Mouse (Mus musculus) heart, postnatal 0 days (tissue): ENCODE data around the gene St3gal3. TPM values are rescaled to one million over a fixed set of nuclear protein-coding genes. Genes with fewer than 3 reads are reported as not detected.

ENCODE experiments used
- ATAC-seq: fragments of 200-750 bp; cut with Nextera tagmentation; 2 replicates; pipeline ENCODE4 v1.8.0; 2017; ENCODE audit warnings: low read depth, moderate number of reproducible peaks, moderate library complexity; ENCODE audit not compliant: insufficient read depth
- DNase-seq: peaks from one replicate; pipeline ENCODE4 v3.0.0-alpha.2; 2016; ENCODE audit warnings: low spot score
- H3K27ac ChIP-seq: fragments of 300-500 bp; sonication (generic); 2 replicates; pipeline ENCODE4 v1.5.1; 2014; ENCODE audit warnings: low read depth, mild to moderate bottlenecking
- H3K27me3 ChIP-seq: fragments of 300-500 bp; sonication (generic); 2 replicates; pipeline ENCODE4 v1.6.1; 2014; ENCODE audit warnings: low read length, mixed read lengths; ENCODE audit not compliant: control insufficient read depth, insufficient read depth
- H3K36me3 ChIP-seq: fragments of 300-500 bp; sonication (generic); replicated peaks from 2 replicates; pipeline ENCODE4 v1.6.1; 2014; ENCODE audit warnings: low read length, mixed read lengths; ENCODE audit not compliant: control insufficient read depth, insufficient read depth
- H3K4me1 ChIP-seq: fragments of 300-500 bp; sonication (generic); 2 replicates; pipeline ENCODE4 v1.6.1; 2014; ENCODE audit warnings: antibody characterized with exemption; ENCODE audit not compliant: control insufficient read depth, insufficient read depth
- H3K4me2 ChIP-seq: fragments of 300-500 bp; sonication (generic); 2 replicates; pipeline ENCODE4 v1.6.1; 2014; ENCODE audit warnings: low read depth, mild to moderate bottlenecking, low read length, moderate library complexity
- H3K4me3 ChIP-seq: fragments of 300-500 bp; sonication (generic); 2 replicates; pipeline ENCODE4 v1.5.1; 2014; ENCODE audit warnings: low read depth, low read length
- H3K9ac ChIP-seq: fragments of 300-500 bp; sonication (generic); replicated peaks from 2 replicates; pipeline ENCODE4 v1.6.1; 2014; ENCODE audit warnings: low read depth, low read length, mixed read lengths
- H3K9me3 ChIP-seq: fragments of 300-500 bp; sonication (generic); replicated peaks from 2 replicates; pipeline ENCODE4 v1.6.1; 2016; ENCODE audit warnings: low read length; ENCODE audit not compliant: control insufficient read depth
- CTCF ChIP-seq: IDR thresholded peaks from 2 replicates; pipeline ENCODE4 v1.5.1; 2016; ENCODE audit warnings: antibody characterized with exemption, control low read depth, low read depth
- EP300 ChIP-seq: IDR thresholded peaks from 2 replicates; pipeline ENCODE4 v1.6.1; 2016; ENCODE audit warnings: antibody characterized with exemption, low read depth
- WGBS: fragments of 180-500 bp; shearing (Covaris S2); extraction: QIAGEN DNeasy Blood & Tissue Kit; methylation state at CpG from one replicate; pipeline ENCODE4 v1.1.7; 2014; 5-methylcytosine and 5-hydroxymethylcytosine counted together
- polyA plus RNA-seq: library from polyadenylated mRNA; unstranded; fragments of >200 nt; fragmentation: Nextera tagmentation; extraction: Ambion mirVana; gene quantifications from 2 replicates; pipeline ENCODE4 v1.2.1, GENCODE M21; 2015
- total RNA-seq: library from RNA; depleted of rRNA; stranded (reverse); fragments of >200 nt; gene quantifications from 2 replicates; pipeline ENCODE4 v1.2.3, GENCODE M21; 2014; ENCODE audit warnings: low replicate concordance; rRNA removed

Gene St3gal3
- total and polyA plus RNA-seq, 2 experiments from 2014 or later, result 8.2 to 44.5 TPM

DNA sequence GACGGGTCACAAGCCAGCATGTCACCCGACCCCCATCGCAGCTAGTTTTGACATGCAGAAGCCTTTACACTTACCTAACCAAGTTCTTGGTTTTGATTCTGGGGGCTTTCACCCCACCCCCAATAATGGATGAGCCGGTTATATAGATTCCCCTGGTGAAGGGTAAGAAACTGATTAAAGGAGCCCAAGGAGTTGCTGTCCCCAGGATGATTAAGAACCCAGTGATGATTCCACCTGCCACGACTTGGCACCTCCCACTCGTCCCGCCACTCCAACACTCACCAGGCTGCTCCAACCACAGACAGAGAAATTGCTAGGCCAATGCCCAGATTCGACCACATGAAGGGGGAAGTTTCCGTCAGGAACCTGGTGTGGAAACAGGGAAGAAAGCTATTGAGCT lies 248.7 kb downstream of the St3gal3 start:
- Histone ChIP-seq H3K27ac (no peak overlapping the region), H3K9ac (no peak overlapping the region), H3K36me3 (peaks cover 25% of the 10 kb centered on the region), H3K4me2 (peak overlapping the region; percentile 97), H3K4me3 (peak overlapping the region; percentile 90; the same call in 1 of the 2 replicates), H3K27me3 (no peaks in the 10 kb centered on the region), H3K4me1 (peaks cover under 1% of the 10 kb centered on the region; the same call in 1 of the 2 replicates), H3K9me3 (no peaks in the 10 kb centered on the region)
- DNase-seq, result no peak
- WGBS, result 75% methylated on average over 9 of the region's 9 CpGs
- ATAC-seq, result no peak
- TF ChIP-seq EP300 (no peak), CTCF (no peak)

DNA sequence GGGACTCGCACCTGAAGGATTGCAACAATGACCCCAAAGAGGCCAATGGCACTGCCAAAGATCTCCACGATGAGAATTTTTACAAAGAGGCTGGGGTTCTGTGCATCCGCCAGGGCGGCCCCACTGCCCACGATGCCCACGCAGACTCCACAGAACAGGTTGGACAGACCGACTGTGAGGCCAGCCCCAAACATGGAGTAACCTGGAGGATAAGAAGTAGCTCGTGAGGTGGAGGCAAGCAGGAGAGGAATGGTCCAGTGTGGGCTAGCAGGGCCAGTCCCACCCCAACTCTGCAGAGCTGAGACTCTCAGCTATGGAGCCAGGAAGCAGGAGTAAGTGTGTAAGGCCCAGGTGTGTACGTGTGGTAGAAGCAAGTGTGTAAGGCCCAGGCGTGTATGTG lies 249.6 kb downstream of the St3gal3 start:
- H3K27ac ChIP-seq, result no peak overlapping the region
- no peaks in the 10 kb centered on the region for H3K4me1 ChIP-seq
- peaks cover 25% of the 10 kb centered on the region for H3K36me3 ChIP-seq
- DNase-seq (no peak), ATAC-seq (no peak)
- 95% methylated on average over 10 of the region's 10 CpGs for WGBS
- H3K9me3 ChIP-seq, result no peaks in the 10 kb centered on the region
- no peak overlapping the region for H3K4me3 ChIP-seq
- no peak overlapping the region for H3K4me2 ChIP-seq
- H3K27me3 ChIP-seq, result no peaks in the 10 kb centered on the region
- no peak for TF ChIP-seq CTCF
- no peak for TF ChIP-seq EP300
- no peak overlapping the region for H3K9ac ChIP-seq

DNA sequence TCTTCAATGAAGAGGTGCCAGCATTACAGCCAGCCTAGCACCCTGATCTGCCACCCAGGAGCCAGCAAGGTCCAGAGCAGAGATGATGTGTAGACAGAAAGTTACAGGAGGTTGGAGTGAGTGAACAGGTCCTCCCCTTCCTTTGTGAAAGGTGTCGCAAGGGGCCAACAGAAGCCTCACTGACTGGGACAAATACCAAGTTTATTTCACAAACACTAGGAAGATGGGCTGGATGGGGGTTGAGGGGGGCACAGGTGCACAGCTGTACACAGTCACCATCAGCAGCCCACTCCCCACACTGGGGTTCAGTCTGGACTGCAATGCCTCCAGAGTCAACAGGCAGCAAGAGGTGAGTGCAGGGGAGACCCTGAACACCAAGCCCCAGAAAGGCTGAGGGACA lies 250.6 kb downstream of the St3gal3 start:
- Histone ChIP-seq H3K27ac (no peak overlapping the region), H3K4me3 (no peak overlapping the region), H3K9ac (no peak overlapping the region), H3K36me3 (peaks cover 21% of the 10 kb centered on the region), H3K4me1 (no peaks in the 10 kb centered on the region), H3K4me2 (no peak overlapping the region), H3K27me3 (no peaks in the 10 kb centered on the region), H3K9me3 (no peaks in the 10 kb centered on the region)
- DNase-seq (no peak), ATAC-seq (no peak)
- TF ChIP-seq CTCF, result no peak
- no peak for TF ChIP-seq EP300
- WGBS, result 86% methylated on average over 1 of the region's 1 CpGs

DNA sequence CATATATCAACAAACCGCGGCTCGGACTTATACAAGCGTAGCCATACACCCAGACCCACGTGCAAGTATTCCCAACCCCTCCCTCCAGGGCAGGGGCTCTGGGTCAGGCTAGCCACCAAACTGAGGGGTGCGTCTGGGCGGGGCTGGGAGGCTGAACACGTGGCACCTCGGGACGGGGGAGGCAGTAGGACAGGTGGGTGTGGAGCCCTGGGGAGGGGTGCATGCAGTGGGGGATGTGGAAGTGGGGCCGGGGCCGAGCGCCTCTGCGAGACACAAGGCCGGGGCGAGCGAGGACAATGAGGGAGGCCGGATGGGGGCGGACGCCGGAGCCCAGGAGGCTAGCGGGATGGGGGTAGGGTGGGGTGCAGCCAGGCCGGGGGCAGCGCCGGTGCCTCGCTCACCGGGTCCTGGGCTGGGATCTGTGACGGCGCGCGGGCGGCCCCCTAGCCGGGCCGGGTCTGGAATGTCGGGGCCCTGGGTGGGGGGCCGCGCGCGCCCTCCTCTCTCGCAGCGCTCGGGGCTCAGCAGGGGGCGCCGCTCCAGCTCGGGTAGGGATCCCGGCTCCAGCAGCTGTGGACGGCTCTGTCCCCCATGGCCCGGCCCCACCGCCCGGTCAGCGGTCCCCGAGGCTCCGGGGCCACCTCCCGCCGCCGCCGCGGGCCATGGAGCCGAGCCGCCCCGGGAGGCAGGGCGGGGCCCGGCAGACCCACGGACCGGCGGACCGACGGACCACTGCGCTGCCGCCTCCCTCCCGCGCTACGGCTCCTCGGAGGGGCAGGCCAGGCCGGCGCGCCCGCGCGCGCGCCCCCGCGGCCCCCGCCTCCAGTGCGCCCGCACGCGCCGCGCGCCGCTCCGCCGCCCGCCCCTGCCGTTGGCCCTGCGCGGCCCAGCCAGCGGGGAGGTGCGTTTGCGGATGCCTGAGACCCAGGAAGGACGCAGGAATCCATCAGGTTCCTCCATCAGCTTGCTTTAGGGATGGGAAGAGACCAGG lies 251.7 kb downstream of the St3gal3 start, which contains the start of gene B4galt2:
B4galt2 (minus strand) TSS at position 787 of the 991 bp plus-strand sequence.
- Histone ChIP-seq H3K9ac (peak within 1 kb of the TSS; percentile 73), H3K27me3 (no peaks in the 10 kb centered on the region), H3K36me3 (peaks cover 21% of the 10 kb centered on the region), H3K4me2 (peak within 1 kb of the TSS; percentile 99), H3K4me3 (peak within 1 kb of the TSS; percentile 80), H3K4me1 (no peaks in the 10 kb centered on the region), H3K9me3 (no peaks in the 10 kb centered on the region), H3K27ac (0 out of 2 replicates have a peak within 1 kb of the TSS, but pooled peaks have one; percentile 35)
- DNase-seq (no peak), ATAC-seq (peak; percentile 30)
- TF ChIP-seq CTCF (peak; percentile 17; the same call in 1 of the 2 replicates), EP300 (no peak)
- 3% methylated on average over 63 of the region's 103 CpGs for WGBS

Other genes with a start within 250 kb of the St3gal3 start
- gene Atp6v0b, start 247.6 kb downstream of the St3gal3 start, total RNA-seq, result 314 and 356 TPM in 2 replicates
- gene Atp6v0b, start 247.6 kb downstream of the St3gal3 start, polyA plus RNA-seq, result 216 and 235 TPM in 2 replicates
- 10.2 and 14.8 TPM in 2 replicates for gene Dph2, start 242.9 kb downstream of the St3gal3 start, total RNA-seq
- 6.1 and 7.2 TPM in 2 replicates for gene Dph2, start 242.9 kb downstream of the St3gal3 start, polyA plus RNA-seq
- 23.3 and 23.5 TPM in 2 replicates for gene Ipo13, start 219.9 kb downstream of the St3gal3 start, total RNA-seq
- gene Ipo13, start 219.9 kb downstream of the St3gal3 start, polyA plus RNA-seq, result 30.3 and 31.8 TPM in 2 replicates
- gene Artn, start 205.2 kb downstream of the St3gal3 start, total RNA-seq, result not detected in 2 replicates
- 0.14 and 0.16 TPM in 2 replicates for gene Artn, start 205.2 kb downstream of the St3gal3 start, polyA plus RNA-seq
- gene Kdm4a, start 45.1 kb upstream of the St3gal3 start, total RNA-seq, result 30.0 and 45.5 TPM in 2 replicates
- 15.3 and 17.8 TPM in 2 replicates for gene Kdm4a, start 45.1 kb upstream of the St3gal3 start, polyA plus RNA-seq
- gene Ptprf, start 156.5 kb upstream of the St3gal3 start, total RNA-seq, result 33.7 and 40.8 TPM in 2 replicates
- gene Ptprf, start 156.5 kb upstream of the St3gal3 start, polyA plus RNA-seq, result 5.2 and 5.9 TPM in 2 replicates